Mouse (Mus musculus): ENCODE measurements around the gene Hist2h2ac.
"Not testable (repeated sequence)": the region's sequence is repeated elsewhere in the genome, so short reads cannot be mapped to it uniquely, and the experiment has no call there.

The Hist2h2ac gene

GRCm38 (mm10) chr3:96220765-96221639, at the start of gene Hist2h2ac, which contains the start of gene Hist2h2be:
Gene Hist2h2ac (minus strand): TSS chr3:96220880.
Gene Hist2h2be (plus strand): TSS chr3:96221119.
- DNase-seq (ENCODE audit: low read depth, low spot score), result peak; percentile 93

- DNase-seq (ENCODE audit: low read depth, low spot score), result peak; percentile 99
Measured at GRCm38 (mm10) chr3:96269511-96270474, 49.1 kb upstream of the Hist2h2ac start, which contains the start of gene Hist2h2bb. Gene Hist2h2bb (plus strand): TSS chr3:96269752.

- DNase-seq (ENCODE audit: low read depth, low spot score), result not testable (repeated sequence)
Measured at GRCm38 (mm10) chr3:96268776-96269378, 48.2 kb upstream of the Hist2h2ac start.

- DNase-seq (ENCODE audit: low read depth, low spot score), result peak; percentile 90
Measured at GRCm38 (mm10) chr3:96268051-96268775, 47.5 kb upstream of the Hist2h2ac start, which contains the start of gene Hist2h3b. Gene Hist2h3b (plus strand): TSS chr3:96268654.

- no peak for DNase-seq (ENCODE audit: low read depth, low spot score)
Measured at GRCm38 (mm10) chr3:96267541-96267940, 46.9 kb upstream of the Hist2h2ac start.

GRCm38 (mm10) chr3:96266132-96266710, 45.5 kb upstream of the Hist2h2ac start:
- DNase-seq (ENCODE audit: low read depth, low spot score), result no peak

GRCm38 (mm10) chr3:96264404-96264949, 43.8 kb upstream of the Hist2h2ac start:
- no peak for DNase-seq (ENCODE audit: low read depth, low spot score)

GRCm38 (mm10) chr3:96263558-96264403, 43.1 kb upstream of the Hist2h2ac start:
- peak; percentile 46 for DNase-seq (ENCODE audit: low read depth, low spot score)

- DNase-seq (ENCODE audit: low read depth, low spot score), result peak; percentile 96
Measured at GRCm38 (mm10) chr3:96262979-96263550, 42.4 kb upstream of the Hist2h2ac start, which contains the start of gene Hist2h4. Gene Hist2h4 (minus strand): TSS chr3:96263311.

GRCm38 (mm10) chr3:96262216-96262875, 41.7 kb upstream of the Hist2h2ac start:
- DNase-seq (ENCODE audit: low read depth, low spot score), result peak; percentile 83

- no peak for DNase-seq (ENCODE audit: low read depth, low spot score)
Measured at GRCm38 (mm10) chr3:96261623-96262022, 40.9 kb upstream of the Hist2h2ac start.

GRCm38 (mm10) chr3:96260220-96260619, 39.5 kb upstream of the Hist2h2ac start:
- DNase-seq (ENCODE audit: low read depth, low spot score), result no peak

GRCm38 (mm10) chr3:96257190-96257589, 36.5 kb upstream of the Hist2h2ac start:
- DNase-seq (ENCODE audit: low read depth, low spot score), result no peak

GRCm38 (mm10) chr3:96255926-96256593, 35.4 kb upstream of the Hist2h2ac start:
- DNase-seq (ENCODE audit: low read depth, low spot score), result no peak

GRCm38 (mm10) chr3:96254683-96255355, 34.1 kb upstream of the Hist2h2ac start:
- peak; percentile 52 for DNase-seq (ENCODE audit: low read depth, low spot score)

GRCm38 (mm10) chr3:96251787-96252186, 31.1 kb upstream of the Hist2h2ac start:
- DNase-seq (ENCODE audit: low read depth, low spot score), result no peak

- peak; percentile 64 for DNase-seq (ENCODE audit: low read depth, low spot score)
Measured at GRCm38 (mm10) chr3:96250890-96251289, 30.2 kb upstream of the Hist2h2ac start.
